Mouse (Mus musculus) left cerebral cortex, postnatal 36 days (tissue): ENCODE data around the gene Cnpy4. TPM values are rescaled to one million over a fixed set of nuclear protein-coding genes. Genes with fewer than 3 reads are reported as not detected.
"Not testable (repeated sequence)": the region's sequence is repeated elsewhere in the genome, so short reads cannot be mapped to it uniquely, and the experiment has no call there.

Experiments
- DNase-seq, 2 experiments: peaks; one replicate each; pipeline ENCODE4 v3.0.0; 2021 to 2022; ENCODE audit warnings: low spot score in 2 of 2, mixed read lengths in 1 of 2
- intact Hi-C: fragments of 180-260 bp; cut with DNase I; formaldehyde crosslinking; loops from one replicate; pipeline ENCODE4 v1.15.1; 2025
- total RNA-seq, 2 experiments: library from RNA; stranded (reverse); gene quantifications; 2 replicates each; pipeline ENCODE4 v1.2.3; 2021

Cnpy4 gene
- total RNA-seq, 2 experiments from 2014 or later: 14.5 to 18.0 TPM

DNA sequence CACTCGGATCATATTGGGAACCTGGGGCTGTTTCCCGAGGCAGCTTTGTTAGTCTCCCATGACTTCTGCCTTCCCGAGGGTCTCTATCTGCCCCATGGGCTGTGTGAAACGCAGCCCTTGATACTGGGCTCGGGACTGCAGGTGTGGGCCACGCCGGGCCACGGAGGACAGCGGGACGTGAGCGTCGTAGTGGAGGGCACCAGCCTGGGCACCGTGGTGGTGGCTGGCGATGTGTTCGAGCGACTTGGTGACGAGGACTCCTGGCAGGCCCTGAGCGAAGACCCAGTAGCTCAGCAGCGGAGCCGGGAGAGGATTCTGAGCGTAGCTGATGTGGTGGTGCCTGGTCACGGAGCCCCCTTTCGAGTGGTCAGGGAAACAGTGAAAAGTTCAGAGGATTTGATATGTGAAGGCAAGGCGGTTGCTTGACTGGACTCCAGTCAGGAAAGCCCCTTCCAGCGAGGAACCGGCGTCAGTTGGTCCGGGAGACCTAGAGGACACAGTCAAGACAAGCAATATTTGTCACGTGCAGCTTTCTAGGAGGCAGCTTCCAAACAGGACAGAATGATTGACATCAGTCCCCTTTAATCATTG, 7.6 kb downstream of the Cnpy4 start:
- intact Hi-C loops: no loop called here
- peak; percentile 41 to 46 for DNase-seq

DNA sequence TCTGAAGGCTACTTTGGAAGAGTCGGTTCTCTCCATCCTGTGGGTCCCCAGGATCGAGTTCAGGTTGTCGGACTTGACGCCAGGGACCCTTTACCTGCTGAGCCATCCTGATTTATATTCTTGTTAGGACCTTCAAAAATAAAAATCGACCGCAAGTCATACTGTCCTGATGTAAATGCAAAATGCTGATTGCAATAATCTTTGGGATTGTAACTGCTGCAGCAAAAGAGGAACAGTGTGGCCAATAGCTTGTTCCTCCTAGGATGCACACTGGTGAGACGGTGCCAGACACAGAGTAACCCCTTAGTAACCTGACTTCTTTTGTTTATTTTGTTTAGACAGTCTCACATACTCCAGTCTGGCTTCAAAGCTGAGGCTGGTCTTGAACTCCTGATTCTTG, 8.2 kb downstream of the Cnpy4 start:
- intact Hi-C loops: no loop called here
- DNase-seq: no peak

DNA sequence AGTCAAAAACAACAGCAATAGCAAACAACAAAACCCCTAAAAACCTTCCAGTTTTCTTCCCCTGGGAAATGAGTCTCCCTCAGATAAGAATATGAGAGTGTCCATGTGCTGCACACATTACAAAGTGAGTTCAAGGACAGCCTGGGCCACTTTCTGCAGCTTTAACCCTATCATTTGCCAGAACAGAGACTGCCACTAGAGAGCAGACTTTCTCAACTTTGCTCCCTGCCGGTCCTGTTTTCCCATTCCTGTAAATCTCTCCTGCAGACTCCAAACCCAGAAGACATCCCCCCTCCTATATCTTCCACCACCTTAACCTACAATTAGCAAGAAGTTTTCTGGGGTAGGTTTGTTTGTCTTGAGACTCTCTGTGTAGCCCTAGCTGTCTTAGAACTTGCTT, 12.3 kb downstream of the Cnpy4 start:
- DNase-seq: no peak
- intact Hi-C loops: no loop called here

DNA sequence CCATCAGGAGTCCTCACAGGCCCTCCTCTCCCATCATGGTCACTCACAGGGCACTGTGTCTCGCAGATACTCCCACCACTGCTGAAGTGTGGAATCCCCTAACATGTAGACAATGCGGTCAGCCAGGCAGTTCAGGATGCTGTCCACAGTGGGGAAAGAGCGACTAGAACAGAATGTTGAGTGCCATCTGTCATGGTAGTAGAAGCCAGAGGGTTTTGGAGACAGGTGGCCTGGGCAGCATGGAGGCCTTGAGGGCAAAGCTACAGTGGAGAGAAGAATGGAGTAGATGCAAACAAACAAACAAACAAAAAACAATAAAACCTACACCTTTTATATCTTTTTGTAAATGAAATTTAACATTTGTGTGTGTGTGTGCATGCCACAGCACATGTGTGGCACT, 14.8 kb downstream of the Cnpy4 start:
- intact Hi-C loops: no loop called here
- no peak for DNase-seq

DNA sequence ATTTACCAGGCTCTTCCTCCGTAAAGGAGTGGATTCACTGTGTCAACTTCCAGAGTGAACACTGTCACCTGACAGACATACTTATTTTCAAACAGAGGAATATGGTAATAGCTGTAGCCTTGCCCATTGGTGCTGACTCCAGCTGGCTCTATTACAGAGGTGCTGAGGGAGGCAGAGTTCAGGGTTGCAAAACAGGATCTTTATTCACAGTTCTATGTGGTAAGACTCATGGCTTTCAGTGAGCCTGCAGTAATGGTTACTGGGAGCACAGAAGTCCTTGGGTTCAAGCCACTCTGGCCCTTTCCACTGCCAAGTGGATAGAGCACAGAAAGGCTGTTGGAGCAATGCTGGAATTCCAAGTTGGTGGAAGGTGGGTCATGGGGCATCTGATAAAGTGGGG, 20.0 kb downstream of the Cnpy4 start:
- no peak for DNase-seq
- intact Hi-C loops: no loop called here

DNA sequence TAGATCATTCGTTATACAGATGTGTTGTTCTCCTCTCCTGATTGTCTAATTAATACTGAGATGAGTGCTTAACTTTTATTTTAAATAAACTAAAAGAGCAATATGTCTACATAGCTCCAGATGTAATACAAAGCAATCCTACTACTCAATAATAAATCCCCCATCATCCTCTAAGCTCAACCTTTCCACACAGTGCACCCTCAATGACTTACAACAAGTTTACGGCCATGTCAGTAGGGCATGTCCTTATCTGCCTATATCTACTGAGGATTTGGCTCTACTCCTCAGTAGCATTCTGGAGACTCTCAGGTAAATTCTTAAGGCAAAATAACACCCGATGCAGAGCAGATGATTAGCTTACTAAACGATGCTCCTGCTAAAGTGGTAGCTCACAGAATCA, 20.6 kb downstream of the Cnpy4 start:
- intact Hi-C loops: no loop called here
- DNase-seq: no peak

DNA sequence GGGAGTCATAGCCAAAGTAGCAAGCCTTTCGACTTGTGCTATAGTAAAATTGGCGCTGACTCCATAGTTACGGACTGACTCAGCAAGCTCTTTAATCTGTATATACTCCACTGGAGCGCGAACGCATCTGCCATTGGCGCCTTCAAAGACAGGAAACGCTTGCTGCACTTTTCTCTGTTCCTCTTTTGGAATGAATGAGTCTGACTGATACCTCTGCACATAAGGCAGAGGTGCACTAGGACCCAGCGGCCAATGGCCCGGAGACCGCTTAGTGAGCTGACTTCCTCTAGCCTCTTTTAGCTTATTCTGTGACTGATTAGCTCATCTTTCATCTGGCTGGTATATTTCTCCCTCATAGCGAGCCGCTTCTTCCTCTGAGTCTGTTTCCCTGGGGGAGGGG, 29.3 kb downstream of the Cnpy4 start:
- intact Hi-C loops, DNase-seq: not testable (repeated sequence)

DNA sequence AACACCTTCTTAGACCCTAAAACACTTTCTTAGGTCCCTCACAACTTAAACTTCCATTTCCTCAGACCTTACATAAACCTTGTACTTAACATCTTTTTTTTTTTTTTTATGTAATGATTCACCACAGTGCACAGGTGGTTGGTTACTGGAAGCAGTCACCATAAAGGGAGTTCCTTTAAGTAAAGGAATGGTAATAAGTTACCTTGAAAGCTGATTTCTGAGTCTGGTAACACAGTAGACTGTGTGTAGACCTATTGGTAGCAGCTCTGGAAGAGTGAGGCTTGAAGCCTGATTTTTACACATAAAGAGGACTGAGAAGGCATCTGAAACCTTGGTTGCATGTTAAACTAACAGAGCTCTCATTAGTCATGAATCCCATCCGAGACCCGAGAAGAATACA, 32.6 kb downstream of the Cnpy4 start:
- intact Hi-C loops: no loop called here

DNA sequence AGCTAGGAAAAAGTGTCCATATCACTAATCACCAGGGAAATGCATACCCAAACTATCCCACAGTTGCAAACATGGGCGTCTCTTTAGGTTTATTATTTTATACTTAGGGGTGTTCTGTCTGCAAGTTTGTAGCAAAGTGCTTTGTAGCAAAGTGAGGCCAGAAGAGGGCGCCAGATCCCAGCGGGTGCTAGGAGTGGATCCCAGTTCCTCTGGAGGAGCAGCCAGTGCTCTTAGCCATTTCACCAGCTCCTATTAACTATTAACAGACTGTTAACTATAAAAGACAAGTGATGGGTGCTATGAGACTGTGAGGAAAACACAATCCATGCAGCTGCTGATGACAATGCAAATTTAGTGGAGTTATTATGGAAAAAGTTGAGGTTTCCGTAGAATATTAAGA, 34.8 kb downstream of the Cnpy4 start:
- DNase-seq: peak; percentile 76
- intact Hi-C loops: no loop called here

More for the DNA sequence above, 32.6 kb downstream of the Cnpy4 start:
- no peak for DNase-seq

DNA sequence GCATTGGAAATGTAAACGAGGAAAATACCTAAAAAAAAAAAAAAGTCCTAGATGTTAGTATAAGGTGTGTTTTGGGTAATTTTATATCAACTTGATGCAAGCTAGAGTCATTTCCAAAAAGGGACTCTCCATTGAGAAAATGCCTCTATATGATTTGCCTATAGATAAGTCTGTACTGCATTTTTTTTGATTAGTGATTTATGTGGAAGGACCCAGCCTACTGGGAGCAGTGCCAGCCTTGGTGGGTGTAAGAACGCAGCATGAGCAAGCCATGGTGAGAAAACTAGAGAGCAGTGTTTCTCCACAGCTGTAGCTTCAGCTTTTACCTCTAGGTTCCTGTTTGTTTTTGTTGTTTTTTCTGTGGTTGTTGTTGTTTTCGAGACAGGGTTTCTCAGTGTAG, 36.0 kb downstream of the Cnpy4 start:
- intact Hi-C loops: no loop called here
- no peak for DNase-seq

DNA sequence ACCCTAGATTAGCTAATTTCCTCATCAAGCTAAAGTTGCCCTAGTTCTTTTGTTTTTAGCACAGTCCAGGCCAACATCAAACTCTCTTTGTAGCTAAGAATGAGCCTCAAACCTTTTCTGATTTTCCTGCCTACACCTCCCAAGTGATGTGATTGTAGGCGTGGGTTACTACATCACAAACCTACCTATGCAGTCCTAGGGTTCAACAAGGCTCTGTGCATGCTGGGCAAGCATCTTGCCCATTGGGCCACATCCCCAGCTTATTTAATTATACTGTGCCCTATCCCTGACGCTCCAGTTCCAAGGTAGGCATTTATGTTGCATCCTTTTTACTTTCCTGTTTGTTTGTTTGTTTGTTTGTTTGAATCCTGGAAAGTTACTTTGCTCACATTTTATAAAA, 38.4 kb downstream of the Cnpy4 start, which contains the start of gene Nxpe5:
Gene Nxpe5 (plus strand): TSS at position 199 of the 400 bp plus-strand sequence.
- intact Hi-C loops: no loop called here
- no peak for DNase-seq

DNA sequence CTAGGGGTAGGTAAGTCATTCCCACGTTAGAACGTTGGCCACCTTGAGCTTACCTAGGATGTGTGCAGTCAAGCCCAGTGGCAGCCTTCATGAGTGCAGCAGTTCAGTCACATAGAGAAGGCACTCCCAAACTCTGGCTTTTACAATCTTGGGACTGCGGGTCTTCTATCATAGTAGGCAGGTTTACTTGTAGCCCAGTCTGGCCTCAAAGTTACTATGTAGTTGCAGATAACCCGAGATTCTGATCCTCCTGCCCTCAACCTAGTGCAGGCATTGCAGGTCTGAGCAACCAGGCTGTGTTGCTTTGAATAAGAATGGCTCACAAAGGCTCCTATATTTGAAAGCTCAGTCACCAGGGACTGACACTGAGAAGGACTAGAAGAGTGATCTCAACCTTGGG, 39.2 kb downstream of the Cnpy4 start:
- intact Hi-C loops: no loop called here
- DNase-seq: no peak

DNA sequence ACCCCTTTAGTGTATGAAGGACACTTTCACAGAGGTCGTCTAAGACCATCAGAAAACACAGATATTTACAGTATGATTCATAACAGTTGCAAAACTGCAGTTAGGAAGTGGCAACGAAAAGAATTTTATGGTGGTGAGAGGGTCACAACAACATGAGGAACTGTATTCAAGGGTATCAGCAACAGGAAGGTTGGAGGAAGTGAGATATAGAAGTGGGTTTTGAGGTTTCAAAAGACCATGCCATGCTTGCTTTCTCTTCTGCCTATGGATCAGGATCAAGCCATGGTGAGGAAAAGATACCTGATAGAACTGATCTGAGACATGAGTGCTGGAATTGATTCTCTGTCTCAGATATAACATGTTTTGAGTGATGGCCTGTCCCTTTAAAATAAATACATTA, 40.1 kb downstream of the Cnpy4 start:
- intact Hi-C loops: no loop called here
- DNase-seq: no peak

DNA sequence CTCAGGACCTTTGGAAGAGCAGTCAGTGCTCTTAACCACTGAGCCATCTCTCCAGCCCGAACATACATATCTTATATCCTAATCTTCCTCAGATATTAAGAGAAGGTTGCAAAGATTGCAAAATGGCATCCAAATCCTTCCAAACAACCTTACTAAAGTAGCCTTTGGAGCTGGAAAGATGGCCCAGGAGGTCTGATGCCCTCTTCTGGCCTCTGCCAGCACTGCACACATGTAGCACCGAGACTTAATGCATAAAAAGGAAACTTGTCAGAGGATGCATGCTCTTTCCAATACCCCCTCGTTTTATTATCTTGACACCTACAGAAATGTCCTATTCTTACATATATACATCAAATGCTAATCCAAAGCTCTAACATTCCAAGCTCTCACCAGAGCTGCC, 40.7 kb downstream of the Cnpy4 start:
- DNase-seq: no peak
- intact Hi-C loops: no loop called here

DNA sequence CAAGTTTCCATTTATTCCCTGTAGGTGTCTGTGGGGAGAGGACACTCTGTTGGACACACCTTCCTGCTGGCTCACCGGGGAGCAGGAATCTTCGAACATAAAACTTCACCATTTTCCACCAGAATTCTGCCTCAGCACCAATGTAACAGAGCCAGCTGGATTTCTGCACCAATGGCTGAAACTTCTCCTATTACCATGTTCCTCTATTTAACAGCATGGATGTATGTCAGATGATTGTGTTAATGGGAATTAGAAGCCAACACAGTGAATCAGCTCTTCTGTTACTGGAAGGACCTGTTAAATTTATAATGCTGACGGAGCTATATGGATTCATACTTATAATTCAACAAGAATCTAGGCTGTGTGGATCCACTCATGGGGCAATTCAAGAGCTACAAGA, 42.2 kb downstream of the Cnpy4 start:
- intact Hi-C loops: no loop called here
- DNase-seq: no peak

DNA sequence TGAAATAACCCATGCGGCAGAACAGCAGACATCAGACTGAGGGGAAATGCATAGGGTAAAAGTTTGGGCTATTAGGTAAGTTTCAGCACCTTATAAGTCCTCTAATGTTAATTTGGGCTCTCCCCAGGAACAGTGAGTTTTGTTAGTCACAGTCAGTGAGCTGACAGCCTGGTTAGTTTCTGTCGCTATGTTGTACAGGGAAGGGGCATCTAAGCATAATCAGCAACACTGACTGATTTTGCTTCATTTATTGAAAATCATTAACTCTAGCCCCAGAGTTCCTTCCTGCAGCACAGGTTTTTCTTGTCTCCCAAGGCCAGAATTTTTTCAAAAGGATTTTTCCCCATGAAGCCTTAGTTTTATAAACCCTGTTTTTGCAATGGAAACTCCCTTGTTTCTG, 46.5 kb downstream of the Cnpy4 start:
- DNase-seq: no peak
- intact Hi-C loops: no loop called here

DNA sequence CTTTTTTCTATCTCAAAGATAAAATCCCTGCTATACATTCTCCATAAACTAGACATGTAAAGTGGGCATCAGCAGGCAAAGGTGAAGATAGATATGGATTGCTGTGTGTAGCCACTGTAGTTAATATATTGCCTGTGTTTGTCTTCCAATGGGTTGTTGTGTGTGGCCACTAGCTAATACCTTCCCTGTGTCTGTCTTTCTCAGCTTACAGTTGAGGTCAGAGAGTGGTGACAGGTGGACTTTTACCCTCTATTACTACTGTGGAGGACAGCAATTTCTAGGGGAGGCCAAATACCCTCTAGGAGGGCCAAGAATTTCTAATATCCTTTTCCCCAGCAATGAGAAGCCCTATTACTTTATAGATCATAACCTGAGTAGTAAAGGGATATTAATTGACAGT, 46.9 kb downstream of the Cnpy4 start:
- DNase-seq: no peak
- intact Hi-C loops: no loop called here

DNA sequence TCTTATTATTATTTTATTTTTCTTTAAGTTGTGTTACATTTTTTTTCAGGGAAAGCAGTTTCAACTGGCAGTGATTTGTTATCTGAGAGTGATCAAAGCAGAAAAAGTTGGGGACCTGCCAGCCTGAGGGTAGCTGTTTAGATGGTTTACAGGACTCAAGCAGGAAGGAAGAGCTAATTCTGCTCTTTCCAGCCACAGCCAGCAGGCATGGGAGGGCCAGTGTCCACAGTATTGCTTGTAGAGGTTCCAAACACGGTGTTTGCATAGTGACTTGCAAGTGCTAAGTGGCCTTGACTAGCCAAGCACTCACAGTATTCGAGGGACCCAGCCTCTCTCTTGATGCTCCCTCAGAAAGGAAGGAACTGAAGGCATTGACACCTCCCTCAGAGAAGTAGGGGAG, 54.2 kb downstream of the Cnpy4 start:
- intact Hi-C loops: no loop called here

More for the DNA sequence above, 54.2 kb downstream of the Cnpy4 start:
- DNase-seq: no peak
